Mouse (Mus musculus): ENCODE results near the gene AW822073. TPM values are rescaled to one million over a fixed set of nuclear protein-coding genes. Genes with fewer than 3 reads are reported as not detected.
"Not testable (repeated sequence)": the region's sequence is repeated elsewhere in the genome, so short reads cannot be mapped to it uniquely, and the experiment has no call there.

The AW822073 gene
- not detected for total RNA-seq (2021)

GRCm38 (mm10) chr10:58224827-58225785 lies at the start of gene AW822073:
TSS of gene AW822073 (minus strand) at chr10:58224930.
- intact Hi-C loops (cut with DNase I); DNase-seq (ENCODE audit: low spot score): not testable (repeated sequence)

- intact Hi-C loops (cut with DNase I), result no loop called here
- no peak for DNase-seq (ENCODE audit: low spot score)
Observed at GRCm38 (mm10) chr10:58258466-58258865, 33.7 kb upstream of the AW822073 start.

GRCm38 (mm10) chr10:58255954-58256353 lies 31.2 kb upstream of the AW822073 start:
- DNase-seq (ENCODE audit: low spot score), result no peak
- intact Hi-C loops (cut with DNase I), result no loop called here

GRCm38 (mm10) chr10:58255213-58255892 lies 30.6 kb upstream of the AW822073 start, which contains the start of gene Gcc2:
TSS of gene Gcc2 (plus strand) at chr10:58255497.
- peak; percentile 88 for DNase-seq (ENCODE audit: low spot score)
- intact Hi-C loops (cut with DNase I), result no loop called here

- intact Hi-C loops (cut with DNase I), result no loop called here
- DNase-seq (ENCODE audit: low spot score), result no peak
Observed at GRCm38 (mm10) chr10:58254635-58255175, 30.0 kb upstream of the AW822073 start.

- intact Hi-C loops (cut with DNase I), result no loop called here
- no peak for DNase-seq (ENCODE audit: low spot score)
Observed at GRCm38 (mm10) chr10:58249535-58249934, 24.8 kb upstream of the AW822073 start.

GRCm38 (mm10) chr10:58238984-58239740 lies 14.4 kb upstream of the AW822073 start:
- intact Hi-C loops (cut with DNase I), result not testable (repeated sequence)
- DNase-seq (ENCODE audit: low spot score), result peak; percentile 72

- DNase-seq (ENCODE audit: low spot score), result no peak
- intact Hi-C loops (cut with DNase I), result no loop called here
Observed at GRCm38 (mm10) chr10:58236613-58237012, 11.9 kb upstream of the AW822073 start, which contains the start of gene Gm4981. TSS of gene Gm4981 (minus strand) at chr10:58236701.

- DNase-seq (ENCODE audit: low spot score); intact Hi-C loops (cut with DNase I): not testable (repeated sequence)
Observed at GRCm38 (mm10) chr10:58234985-58235384, 10.3 kb upstream of the AW822073 start.

GRCm38 (mm10) chr10:58233740-58234121 lies 9.0 kb upstream of the AW822073 start:
- intact Hi-C loops (cut with DNase I); DNase-seq (ENCODE audit: low spot score): not testable (repeated sequence)

GRCm38 (mm10) chr10:58233054-58233739 lies 8.5 kb upstream of the AW822073 start:
- peak; percentile 44 for DNase-seq (ENCODE audit: low spot score)
- intact Hi-C loops (cut with DNase I), result not testable (repeated sequence)

GRCm38 (mm10) chr10:58232641-58232969 lies 7.9 kb upstream of the AW822073 start, which contains the start of gene Duxf3:
TSS of gene Duxf3 (minus strand) at chr10:58232675.
- DNase-seq (ENCODE audit: low spot score); intact Hi-C loops (cut with DNase I): not testable (repeated sequence)

- intact Hi-C loops (cut with DNase I), result not testable (repeated sequence)
- peak; percentile 82 for DNase-seq (ENCODE audit: low spot score)
Observed at GRCm38 (mm10) chr10:58231779-58232640, 7.3 kb upstream of the AW822073 start.

GRCm38 (mm10) chr10:58231088-58231487 lies 6.4 kb upstream of the AW822073 start:
- intact Hi-C loops (cut with DNase I), result not testable (repeated sequence)
- peak; percentile 69 for DNase-seq (ENCODE audit: low spot score)

GRCm38 (mm10) chr10:58230021-58230420 lies 5.3 kb upstream of the AW822073 start:
- intact Hi-C loops (cut with DNase I); DNase-seq (ENCODE audit: low spot score): not testable (repeated sequence)

- intact Hi-C loops (cut with DNase I), result not testable (repeated sequence)
- DNase-seq (ENCODE audit: low spot score), result peak; percentile 59
Observed at GRCm38 (mm10) chr10:58227798-58228197, 3.1 kb upstream of the AW822073 start.

GRCm38 (mm10) chr10:58226357-58226756 lies 1.6 kb upstream of the AW822073 start:
- intact Hi-C loops (cut with DNase I); DNase-seq (ENCODE audit: low spot score): not testable (repeated sequence)

All from heart, postnatal 25 days (tissue).